Mouse (Mus musculus) inflammation-experienced regulatory T-cells, adult 16 weeks (primary cell): ENCODE measurements around the gene 4930558K02Rik. TPM values are rescaled to one million over a fixed set of nuclear protein-coding genes. Genes with fewer than 3 reads are reported as not detected.

Experiments used
- polyA plus RNA-seq: library from polyadenylated mRNA; unstranded; fragments of 100-300 nt; shearing (Covaris generic); gene quantifications from one replicate; pipeline ENCODE4 v1.2.1, GENCODE M21; 2017

Gene 4930558K02Rik
- polyA plus RNA-seq, result 0.29 TPM

GRCm38 (mm10) chr1:161979536-161979935, at the start of gene 4930558K02Rik:
Gene 4930558K02Rik (minus strand): TSS chr1:161979636.

GRCm38 (mm10) chr1:161968589-161969407, 10.6 kb downstream of the 4930558K02Rik start, which contains the start of gene Pigc:
Gene Pigc (plus strand): TSS chr1:161969186.

Other genes starting within 250 kb of the 4930558K02Rik start
- 13.3 TPM for gene Fasl, start 191.1 kb downstream of the 4930558K02Rik start, polyA plus RNA-seq
- 57.5 TPM for gene Suco, start 103.0 kb downstream of the 4930558K02Rik start, polyA plus RNA-seq
- 40.4 TPM for gene Pigc, start 10.4 kb downstream of the 4930558K02Rik start, polyA plus RNA-seq